Mouse (Mus musculus): ENCODE results near the gene Krt15.

The Krt15 gene

GRCm38 (mm10) chr11:100120331-100120730, 15.4 kb downstream of the Krt15 start:
- DNase-seq, result no peak

GRCm38 (mm10) chr11:100113742-100114029, 22.0 kb downstream of the Krt15 start:
- no peak for DNase-seq

- no peak for DNase-seq
Observed at GRCm38 (mm10) chr11:100112935-100113741, 22.6 kb downstream of the Krt15 start.

GRCm38 (mm10) chr11:100105576-100106122, 30.1 kb downstream of the Krt15 start, which contains the start of gene Krt36:
Gene Krt36, minus strand, starts transcription at chr11:100105626.
- no peak for DNase-seq

GRCm38 (mm10) chr11:100102693-100103429, 32.9 kb downstream of the Krt15 start:
- DNase-seq, result no peak

GRCm38 (mm10) chr11:100100391-100100790, 35.3 kb downstream of the Krt15 start:
- no peak for DNase-seq

GRCm38 (mm10) chr11:100097819-100098218, 37.9 kb downstream of the Krt15 start:
- no peak for DNase-seq

GRCm38 (mm10) chr11:100096141-100096540, 39.6 kb downstream of the Krt15 start, which contains the start of gene Krt35:
Gene Krt35, minus strand, starts transcription at chr11:100096241.
- DNase-seq, result no peak

- no peak for DNase-seq
Observed at GRCm38 (mm10) chr11:100088378-100089025, 47.2 kb downstream of the Krt15 start.

- DNase-seq, result no peak
Observed at GRCm38 (mm10) chr11:100087861-100088260, 47.9 kb downstream of the Krt15 start, which contains the start of gene Krt32. Gene Krt32, minus strand, starts transcription at chr11:100088226.

Measured in thymus, adult 18-20 months (tissue).